Mouse (Mus musculus) liver, embryonic 14.5 days (tissue): ENCODE measurements around the gene Upp2. TPM values are rescaled to one million over a fixed set of nuclear protein-coding genes. Genes with fewer than 3 reads are reported as not detected.

Source experiments
- ATAC-seq: fragments of 200-750 bp; cut with Nextera tagmentation; 2 replicates; pipeline ENCODE4 v1.8.0; 2017; ENCODE audit warnings: moderate number of reproducible peaks, mild to moderate bottlenecking, moderate library complexity; ENCODE audit not compliant: insufficient read depth
- DNase-seq, 3 experiments: peaks; one replicate each; pipeline ENCODE4 v3.0.0-alpha.2; 2012 to 2013; ENCODE audit warnings: low read depth in 3 of 3, low spot score in 3 of 3
- H3K27ac ChIP-seq: fragments of 300-500 bp; sonication (generic); 2 replicates; pipeline ENCODE4 v1.5.1; 2014; ENCODE audit warnings: moderate library complexity, mild to moderate bottlenecking, control low read depth, inconsistent platforms
- H3K27me3 ChIP-seq: fragments of 300-500 bp; sonication (generic); 2 replicates; pipeline ENCODE4 v1.6.1; 2014; ENCODE audit warnings: mild to moderate bottlenecking, low read length, moderate library complexity; ENCODE audit not compliant: control insufficient read depth, insufficient read depth
- H3K36me3 ChIP-seq: fragments of 300-500 bp; sonication (generic); replicated peaks from 2 replicates; pipeline ENCODE4 v1.6.1; 2014; ENCODE audit warnings: low read depth; ENCODE audit not compliant: control insufficient read depth, insufficient read depth
- H3K4me1 ChIP-seq, 2 experiments: fragments of 200-500 bp in 1 of 2; fragments of 300-500 bp in 1 of 2; sonication (generic) in 1 of 2; replicated peaks; 2 replicates each; pipeline ENCODE4 v1.6.1; 2012 to 2014; ENCODE audit warnings: antibody characterized with exemption in 1 of 2, inconsistent platforms in 1 of 2, low read length in 1 of 2; ENCODE audit not compliant: control insufficient read depth in 2 of 2, insufficient read depth in 2 of 2
- H3K4me2 ChIP-seq: fragments of 300-500 bp; sonication (generic); 2 replicates; pipeline ENCODE4 v1.6.1; 2014; ENCODE audit warnings: low read depth, mild to moderate bottlenecking, control low read depth, moderate library complexity
- H3K4me3 ChIP-seq, 2 experiments: fragments of 200-500 bp in 1 of 2; fragments of 300-500 bp in 1 of 2; sonication (generic) in 1 of 2; 2 replicates each; pipeline ENCODE4 v1.5.1; 2012 to 2014; ENCODE audit warnings: low read depth in 2 of 2, low read length in 2 of 2, mild to moderate bottlenecking in 2 of 2, control low read depth in 1 of 2, inconsistent platforms in 1 of 2, moderate library complexity in 1 of 2; ENCODE audit not compliant: insufficient read depth in 1 of 2
- H3K9ac ChIP-seq: fragments of 300-500 bp; sonication (generic); replicated peaks from 2 replicates; pipeline ENCODE4 v1.6.1; 2014; ENCODE audit warnings: mild to moderate bottlenecking, control low read depth, moderate library complexity
- H3K9me3 ChIP-seq: fragments of 300-500 bp; sonication (generic); 2 replicates; pipeline ENCODE4 v1.6.1; 2016; ENCODE audit warnings: low read length, mixed read lengths; ENCODE audit not compliant: control insufficient read depth
- CTCF ChIP-seq: IDR thresholded peaks from 2 replicates; pipeline ENCODE4 v1.5.1; 2016; ENCODE audit warnings: antibody characterized with exemption, low read depth, control low read depth
- EP300 ChIP-seq: IDR thresholded peaks from 2 replicates; pipeline ENCODE4 v1.6.1; 2016; ENCODE audit warnings: antibody characterized with exemption, low read depth
- WGBS: fragments of 180-500 bp; shearing (Covaris S2); extraction: QIAGEN DNeasy Blood & Tissue Kit; methylation state at CpG from one replicate; pipeline ENCODE4 v1.1.7; 2014; ENCODE audit not compliant: insufficient replicate concordance; 5-methylcytosine and 5-hydroxymethylcytosine counted together
- polyA plus RNA-seq, 2 experiments: library from polyadenylated mRNA; depleted of rRNA in 1 of 2; stranded (reverse) in 1 of 2; unstranded in 1 of 2; fragments of >200 nt; fragmentation: Nextera tagmentation in 1 of 2; extraction: Ambion mirVana in 1 of 2; gene quantifications; 2 replicates each; pipeline versions ENCODE4 v1.2.1 to v1.2.3; 2012 to 2014

Gene Upp2
- polyA plus RNA-seq, 2 experiments, result 1.1 to 1.4 TPM

GRCm38 (mm10) chr2:58812941-58813340 lies 245.8 kb downstream of the Upp2 start:
- Histone ChIP-seq H3K36me3 (no peaks in the 10 kb centered on the region), H3K27me3 (no peaks in the 10 kb centered on the region), H3K4me2 (no peak overlapping the region), H3K4me3 (no peak overlapping the region), H3K9me3 (no peaks in the 10 kb centered on the region), H3K27ac (no peak overlapping the region), H3K4me1 (no peaks in the 10 kb centered on the region), H3K9ac (no peak overlapping the region)
- TF ChIP-seq CTCF (no peak), EP300 (no peak)
- DNase-seq (no peak), ATAC-seq (no peak)
- 46% methylated on average over 2 of the region's 2 CpGs for WGBS

GRCm38 (mm10) chr2:58828910-58829600 lies 262.0 kb downstream of the Upp2 start:
- no peaks in the 10 kb centered on the region for H3K9me3 ChIP-seq
- WGBS, result 56% methylated on average over 3 of the region's 3 CpGs
- H3K4me3 ChIP-seq, result no peak overlapping the region
- no peaks in the 10 kb centered on the region for H3K27me3 ChIP-seq
- DNase-seq (no peak), ATAC-seq (no peak)
- H3K4me2 ChIP-seq, result no peak overlapping the region
- no peak overlapping the region for H3K27ac ChIP-seq
- no peak overlapping the region for H3K9ac ChIP-seq
- H3K36me3 ChIP-seq, result no peaks in the 10 kb centered on the region
- TF ChIP-seq CTCF (no peak), EP300 (no peak)
- no peaks in the 10 kb centered on the region for H3K4me1 ChIP-seq

- TF ChIP-seq CTCF (no peak), EP300 (no peak)
- ATAC-seq (no peak), DNase-seq (no peak)
- Histone ChIP-seq H3K36me3 (no peaks in the 10 kb centered on the region), H3K27ac (no peak overlapping the region), H3K4me1 (no peaks in the 10 kb centered on the region), H3K27me3 (no peaks in the 10 kb centered on the region), H3K4me3 (no peak overlapping the region), H3K9me3 (no peaks in the 10 kb centered on the region), H3K4me2 (no peak overlapping the region), H3K9ac (no peak overlapping the region)
- 58% methylated on average over 7 of the region's 7 CpGs for WGBS
Observed at GRCm38 (mm10) chr2:58829981-58830742, 263.1 kb downstream of the Upp2 start.

DNA sequence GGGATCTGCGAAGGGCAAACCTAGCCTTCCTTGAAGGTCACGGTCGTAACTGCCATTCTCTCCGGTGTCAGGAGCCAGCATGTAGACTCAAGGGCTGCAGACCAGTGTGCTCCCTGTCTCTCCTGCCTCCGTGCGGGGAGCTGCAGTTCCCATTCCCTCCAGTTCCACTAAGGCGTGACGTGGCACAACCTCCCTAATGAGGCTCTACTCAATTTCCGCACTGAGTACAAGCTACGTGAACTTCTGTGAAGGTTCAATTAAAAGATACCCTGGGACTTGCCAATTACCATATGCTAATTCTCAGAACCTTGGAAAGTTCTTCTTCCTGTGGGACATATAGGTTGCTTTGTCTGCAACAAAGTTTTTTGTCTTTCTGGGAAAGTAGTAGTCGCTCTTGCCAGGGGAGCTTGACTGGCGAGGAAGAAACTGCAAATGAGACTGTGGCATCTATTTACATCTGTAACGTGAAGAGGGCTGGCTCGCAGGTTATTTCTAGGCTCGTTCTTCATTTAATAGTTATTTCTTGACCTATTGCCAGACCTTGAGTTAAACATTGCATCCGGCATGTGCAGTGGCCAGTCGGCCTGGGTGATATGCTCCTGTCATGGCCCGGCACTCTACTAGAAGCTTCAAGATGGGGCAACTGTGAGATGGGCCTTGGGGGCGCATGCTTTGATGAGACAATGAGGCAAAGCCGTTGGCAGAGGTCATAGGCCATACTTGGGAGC lies 265.3 kb downstream of the Upp2 start:
- ATAC-seq (no peak), DNase-seq (no peak)
- Histone ChIP-seq H3K4me2 (no peak overlapping the region), H3K27ac (no peak overlapping the region), H3K9ac (no peak overlapping the region), H3K4me1 (no peaks in the 10 kb centered on the region), H3K4me3 (no peak overlapping the region), H3K27me3 (no peaks in the 10 kb centered on the region), H3K9me3 (no peaks in the 10 kb centered on the region), H3K36me3 (no peaks in the 10 kb centered on the region)
- WGBS, result 77% methylated on average over 20 of the region's 20 CpGs
- no peak for TF ChIP-seq EP300
- TF ChIP-seq CTCF, result no peak

- ATAC-seq, result no peak
- Histone ChIP-seq H3K4me3 (no peak overlapping the region), H3K9ac (no peak overlapping the region), H3K36me3 (no peaks in the 10 kb centered on the region), H3K4me1 (no peaks in the 10 kb centered on the region), H3K27me3 (no peaks in the 10 kb centered on the region), H3K9me3 (no peaks in the 10 kb centered on the region), H3K4me2 (no peak overlapping the region), H3K27ac (no peak overlapping the region)
- no peak for DNase-seq
- 64% methylated on average over 3 of the region's 3 CpGs for WGBS
- TF ChIP-seq CTCF (no peak), EP300 (no peak)
Observed at GRCm38 (mm10) chr2:58841021-58841420, 273.9 kb downstream of the Upp2 start.
